Mouse (Mus musculus) neural tube, embryonic 13.5 days (tissue): Measurements from ENCODE around the gene Gpr156. TPM values are rescaled to one million over a fixed set of nuclear protein-coding genes. Genes with fewer than 3 reads are reported as not detected.

ENCODE experiments used
- ATAC-seq: fragments of 200-750 bp; cut with Nextera tagmentation; 2 replicates; pipeline ENCODE4 v1.8.0; 2017; ENCODE audit warnings: low read depth, mild to moderate bottlenecking, moderate TSS enrichment, moderate library complexity
- H3K27ac ChIP-seq: fragments of 300-500 bp; sonication (generic); replicated peaks from 2 replicates; pipeline ENCODE4 v1.5.1; 2015; ENCODE audit warnings: moderate library complexity, mild to moderate bottlenecking, inconsistent platforms
- H3K27me3 ChIP-seq: fragments of 300-500 bp; sonication (generic); 2 replicates; pipeline ENCODE4 v1.6.1; 2015; ENCODE audit warnings: mild to moderate bottlenecking, inconsistent platforms
- H3K36me3 ChIP-seq: fragments of 300-500 bp; sonication (generic); 2 replicates; pipeline ENCODE4 v1.6.1; 2015; ENCODE audit warnings: mild to moderate bottlenecking, inconsistent platforms
- H3K4me1 ChIP-seq: fragments of 300-500 bp; sonication (generic); replicated peaks from 2 replicates; pipeline ENCODE4 v1.6.1; 2015; ENCODE audit warnings: inconsistent platforms
- H3K4me2 ChIP-seq: fragments of 300-500 bp; sonication (generic); 2 replicates; pipeline ENCODE4 v1.6.1; 2015; ENCODE audit warnings: inconsistent platforms, mild to moderate bottlenecking, moderate library complexity
- H3K4me3 ChIP-seq: fragments of 300-500 bp; sonication (generic); 2 replicates; pipeline ENCODE4 v1.5.1; 2015; ENCODE audit warnings: mild to moderate bottlenecking, inconsistent platforms
- H3K9ac ChIP-seq: fragments of 300-500 bp; sonication (generic); 2 replicates; pipeline ENCODE4 v1.6.1; 2015; ENCODE audit warnings: moderate library complexity, mild to moderate bottlenecking, inconsistent platforms
- H3K9me3 ChIP-seq: fragments of 300-500 bp; sonication (generic); 2 replicates; pipeline ENCODE4 v1.6.1; 2016; ENCODE audit warnings: inconsistent platforms
- WGBS: fragments of 180-500 bp; shearing (Covaris S2); methylation state at CpG from one replicate; pipeline ENCODE4 v1.1.7; 2015; 5-methylcytosine and 5-hydroxymethylcytosine counted together
- polyA plus RNA-seq: library from polyadenylated mRNA; unstranded; fragments of >200 nt; fragmentation: Nextera tagmentation; extraction: Ambion mirVana; gene quantifications from 2 replicates; pipeline ENCODE4 v1.2.1, GENCODE M21; 2015

Gene Gpr156
- polyA plus RNA-seq, 1 experiment from 2014 or later: 6.9 TPM

DNA sequence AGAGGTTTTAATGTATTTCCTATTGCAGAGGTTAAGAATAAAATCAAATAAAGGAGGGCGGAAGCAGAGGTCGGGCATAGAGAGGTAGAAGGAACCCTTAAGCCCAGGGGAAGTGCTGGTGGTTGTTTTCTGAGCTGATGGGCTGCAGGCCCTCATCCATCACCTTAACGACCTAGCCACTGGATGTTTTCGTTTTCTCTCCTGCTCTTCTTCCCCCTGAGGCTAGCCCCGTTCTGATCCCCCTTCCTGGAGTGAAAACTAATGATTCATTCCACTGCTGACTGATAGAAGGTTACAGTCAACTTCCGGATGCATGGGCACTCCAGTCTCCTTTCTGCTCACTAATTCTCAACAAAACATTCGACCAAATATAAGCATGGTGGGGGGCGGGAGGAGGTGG lies 76.5 kb downstream of the Gpr156 start:
- Histone ChIP-seq H3K27ac (peak overlapping the region; percentile 42), H3K27me3 (no peaks in the 10 kb centered on the region), H3K9me3 (no peaks in the 10 kb centered on the region), H3K4me1 (peaks cover 51% of the 10 kb centered on the region), H3K4me2 (no peak overlapping the region), H3K36me3 (0 out of 2 replicates have a peak, but pooled peaks cover under 1% of the 10 kb centered on the region), H3K9ac (no peak overlapping the region; the same call in 1 of the 2 replicates), H3K4me3 (no peak overlapping the region)
- WGBS: 13% methylated on average over 8 of the region's 8 CpGs
- no peak for ATAC-seq

DNA sequence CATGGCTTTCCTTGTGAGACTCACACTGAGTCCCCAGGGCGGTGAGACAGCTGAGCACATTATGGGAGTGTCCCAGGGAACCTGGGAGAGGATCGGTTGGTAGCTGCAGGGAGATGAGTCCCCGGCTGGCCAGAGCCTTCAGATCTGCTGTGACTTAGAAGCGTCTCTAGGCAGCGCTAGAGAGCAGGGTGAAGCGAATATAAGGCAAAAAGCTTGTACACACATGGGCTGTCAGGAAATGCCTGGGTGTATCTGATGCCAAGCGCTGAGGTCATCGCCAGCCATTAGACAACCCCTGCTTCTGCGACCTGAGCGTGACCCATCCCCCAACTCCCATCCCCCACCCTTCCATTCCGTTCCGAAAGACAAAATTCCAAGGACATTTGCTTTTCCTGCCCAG lies 78.4 kb downstream of the Gpr156 start:
- Histone ChIP-seq H3K27ac (peak overlapping the region; percentile 39; the same call in 1 of the 2 replicates), H3K27me3 (no peaks in the 10 kb centered on the region), H3K4me1 (peaks cover 50% of the 10 kb centered on the region), H3K9ac (no peak overlapping the region), H3K4me3 (no peak overlapping the region), H3K4me2 (peak overlapping the region; percentile 23; the same call in 1 of the 2 replicates), H3K36me3 (0 out of 2 replicates have a peak, but pooled peaks cover 3% of the 10 kb centered on the region), H3K9me3 (no peaks in the 10 kb centered on the region)
- no peak for ATAC-seq
- 14% methylated on average over 12 of the region's 12 CpGs for WGBS

DNA sequence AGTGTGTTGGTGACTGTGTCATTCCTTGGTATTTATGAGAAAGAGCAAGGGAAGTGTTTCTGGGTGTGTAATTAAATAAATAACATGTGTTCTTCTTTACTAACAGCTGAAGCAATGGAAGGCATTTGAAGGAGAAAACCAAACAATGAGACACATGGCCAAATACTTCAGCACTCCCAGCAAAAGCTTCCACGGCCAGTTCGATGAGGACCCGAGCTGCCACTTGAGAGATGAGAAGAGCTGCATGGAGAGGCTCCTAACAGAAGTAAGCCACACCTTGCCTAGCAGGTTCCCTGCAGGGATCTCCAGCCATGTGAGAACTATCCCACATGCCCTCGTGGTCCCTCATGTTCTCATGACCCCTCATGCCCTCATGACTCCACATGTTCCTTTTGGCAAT lies 81.5 kb downstream of the Gpr156 start:
- no peak for ATAC-seq
- Histone ChIP-seq H3K36me3 (0 out of 2 replicates have a peak, but pooled peaks cover 3% of the 10 kb centered on the region), H3K27me3 (no peaks in the 10 kb centered on the region), H3K4me3 (no peak overlapping the region), H3K4me2 (no peak overlapping the region), H3K9ac (no peak overlapping the region), H3K27ac (no peak overlapping the region), H3K9me3 (no peaks in the 10 kb centered on the region), H3K4me1 (peaks cover 37% of the 10 kb centered on the region)
- WGBS: 83% methylated on average over 4 of the region's 4 CpGs

DNA sequence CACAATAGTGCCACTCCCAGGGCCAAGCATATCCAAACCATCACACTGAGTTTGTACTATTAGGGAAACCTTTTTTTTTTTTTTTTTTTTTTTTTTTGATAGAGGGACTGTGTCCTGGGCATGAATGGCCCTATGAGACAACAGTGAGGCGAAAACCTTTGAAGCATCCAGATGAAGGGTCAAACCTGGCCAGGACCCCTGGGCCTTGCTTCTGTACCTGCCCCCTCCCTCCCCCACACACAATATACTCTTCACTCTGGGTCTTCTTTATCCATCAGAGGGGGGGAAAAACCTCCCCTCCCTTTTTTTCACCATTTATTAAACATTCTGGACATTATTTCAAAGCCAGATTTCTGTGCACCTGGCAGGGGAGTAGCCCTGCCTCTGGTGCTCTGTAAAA lies 83.5 kb downstream of the Gpr156 start:
- H3K4me3 ChIP-seq: no peak overlapping the region
- H3K36me3 ChIP-seq: peaks cover 8% of the 10 kb centered on the region; the same call in 1 of the 2 replicates
- no peaks in the 10 kb centered on the region for H3K9me3 ChIP-seq
- H3K4me2 ChIP-seq: no peak overlapping the region
- peak; percentile 28; the same call in 1 of the 2 replicates for ATAC-seq
- H3K27ac ChIP-seq: peak overlapping the region; percentile 79
- peaks cover 18% of the 10 kb centered on the region for H3K4me1 ChIP-seq
- no peaks in the 10 kb centered on the region for H3K27me3 ChIP-seq
- 50% methylated on average over 1 of the region's 1 CpGs for WGBS
- H3K9ac ChIP-seq: no peak overlapping the region

DNA sequence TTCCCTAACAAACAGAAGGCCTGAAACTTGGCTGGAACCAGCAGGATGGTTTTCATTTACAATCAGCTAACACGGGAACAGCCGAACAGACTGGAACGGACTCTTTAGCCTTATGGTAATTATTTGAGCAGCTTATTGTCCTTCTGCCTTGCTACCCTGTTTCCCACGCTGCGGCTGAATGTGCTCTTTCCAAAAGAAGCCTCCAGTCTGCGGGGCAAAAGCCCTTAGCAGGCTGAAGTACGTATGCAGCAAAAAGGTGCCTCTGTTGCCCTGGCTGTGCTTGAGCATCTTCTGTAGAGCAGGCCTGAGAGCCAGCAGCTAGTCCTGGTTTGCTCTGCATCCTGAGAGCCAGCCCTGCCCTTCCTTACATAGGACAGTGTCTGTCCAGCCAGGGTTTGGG lies 83.9 kb downstream of the Gpr156 start:
- 20% methylated on average over 7 of the region's 7 CpGs for WGBS

DNA sequence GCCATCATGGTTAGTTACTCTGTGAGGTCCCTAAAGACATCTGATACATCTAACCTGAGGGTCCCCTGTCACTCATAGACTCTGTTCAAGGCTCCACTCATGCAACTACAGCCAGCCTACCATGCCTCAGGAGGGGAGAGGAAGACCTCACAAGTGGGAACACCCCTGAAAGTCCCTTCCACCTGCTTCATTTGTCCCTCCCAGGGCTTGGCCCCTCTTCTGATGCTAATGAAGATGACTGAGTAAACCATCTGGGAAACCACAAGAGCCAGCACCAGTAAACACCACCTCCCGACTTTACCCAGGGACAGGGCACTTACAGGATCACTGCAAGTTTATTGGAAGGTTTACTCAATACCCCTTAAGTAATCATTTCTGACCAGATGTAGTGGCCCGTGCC lies 85.5 kb downstream of the Gpr156 start:
- H3K4me1 ChIP-seq: peaks cover 14% of the 10 kb centered on the region
- no peaks in the 10 kb centered on the region for H3K27me3 ChIP-seq
- H3K4me3 ChIP-seq: no peak overlapping the region
- H3K27ac ChIP-seq: no peak overlapping the region; the same call in 1 of the 2 replicates
- no peak for ATAC-seq
- no peaks in the 10 kb centered on the region for H3K9me3 ChIP-seq
- H3K36me3 ChIP-seq: peaks cover 18% of the 10 kb centered on the region; the same call in 1 of the 2 replicates
- H3K4me2 ChIP-seq: no peak overlapping the region
- no peak overlapping the region for H3K9ac ChIP-seq
- WGBS: 28% methylated on average over 2 of the region's 2 CpGs

More for the DNA sequence above, 83.9 kb downstream of the Gpr156 start:
- Histone ChIP-seq H3K4me2 (no peak overlapping the region), H3K27ac (peak overlapping the region; percentile 79), H3K9me3 (no peaks in the 10 kb centered on the region), H3K27me3 (no peaks in the 10 kb centered on the region), H3K9ac (no peak overlapping the region), H3K4me3 (no peak overlapping the region), H3K4me1 (peaks cover 14% of the 10 kb centered on the region), H3K36me3 (peaks cover 13% of the 10 kb centered on the region; the same call in 1 of the 2 replicates)
- peak; percentile 72 for ATAC-seq

DNA sequence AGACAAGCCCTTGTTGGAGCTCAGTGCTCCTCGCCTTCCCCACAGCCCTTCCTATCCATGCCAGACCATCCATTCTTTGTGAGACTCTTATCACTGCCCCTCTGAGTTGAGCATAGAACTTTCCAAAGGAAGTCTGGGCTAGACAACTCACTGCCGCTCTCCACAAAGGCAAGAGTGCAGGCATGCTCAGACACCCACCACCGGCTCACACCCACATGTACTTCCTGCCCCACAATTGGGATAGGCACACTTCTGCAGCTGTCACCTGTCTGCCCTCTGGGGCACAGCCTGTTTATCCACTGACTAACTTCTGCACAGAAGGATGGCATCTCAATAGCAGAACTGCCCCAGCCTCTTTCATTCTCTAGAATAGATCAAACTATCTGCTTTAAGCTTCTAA lies 86.2 kb downstream of the Gpr156 start:
- WGBS: 80% methylated on average over 3 of the region's 3 CpGs

DNA sequence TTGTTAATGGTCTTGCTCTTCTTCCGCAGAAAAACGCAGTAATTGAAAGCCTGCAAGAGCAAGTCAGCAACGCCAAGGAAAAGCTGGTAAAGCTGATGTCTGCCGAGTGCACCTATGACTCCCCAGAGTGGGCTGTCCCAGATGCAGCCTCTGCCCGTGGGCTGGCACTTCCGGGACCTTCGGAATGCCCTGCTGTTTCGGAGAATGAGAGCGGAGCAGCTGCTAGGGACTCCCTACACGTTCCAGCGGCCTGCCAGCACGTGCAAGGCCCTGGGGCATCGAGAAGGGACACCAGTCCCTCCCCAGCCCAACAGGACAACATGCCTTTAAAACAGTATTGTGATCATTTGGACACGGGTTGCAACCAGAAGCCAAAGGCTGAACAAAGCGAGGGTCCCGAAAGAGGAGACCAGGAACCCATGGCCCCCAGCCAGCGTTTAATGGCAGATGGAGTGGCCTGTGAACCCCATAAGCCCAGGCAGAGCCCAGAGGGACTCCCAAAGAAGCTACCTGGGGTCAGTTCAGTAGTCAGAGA lies 88.3 kb downstream of the Gpr156 start:
- Histone ChIP-seq H3K27me3 (no peaks in the 10 kb centered on the region), H3K9me3 (no peaks in the 10 kb centered on the region), H3K4me3 (no peak overlapping the region), H3K36me3 (peaks cover 15% of the 10 kb centered on the region; the same call in 1 of the 2 replicates), H3K4me2 (no peak overlapping the region), H3K9ac (no peak overlapping the region), H3K4me1 (peaks cover 14% of the 10 kb centered on the region), H3K27ac (no peak overlapping the region)
- ATAC-seq: no peak
- 76% methylated on average over 17 of the region's 17 CpGs for WGBS

More for the DNA sequence above, 86.2 kb downstream of the Gpr156 start:
- Histone ChIP-seq H3K9me3 (no peaks in the 10 kb centered on the region), H3K27me3 (no peaks in the 10 kb centered on the region), H3K36me3 (peaks cover 18% of the 10 kb centered on the region; the same call in 1 of the 2 replicates), H3K27ac (no peak overlapping the region), H3K4me2 (no peak overlapping the region), H3K4me1 (peaks cover 14% of the 10 kb centered on the region), H3K4me3 (no peak overlapping the region), H3K9ac (no peak overlapping the region)
- no peak for ATAC-seq

DNA sequence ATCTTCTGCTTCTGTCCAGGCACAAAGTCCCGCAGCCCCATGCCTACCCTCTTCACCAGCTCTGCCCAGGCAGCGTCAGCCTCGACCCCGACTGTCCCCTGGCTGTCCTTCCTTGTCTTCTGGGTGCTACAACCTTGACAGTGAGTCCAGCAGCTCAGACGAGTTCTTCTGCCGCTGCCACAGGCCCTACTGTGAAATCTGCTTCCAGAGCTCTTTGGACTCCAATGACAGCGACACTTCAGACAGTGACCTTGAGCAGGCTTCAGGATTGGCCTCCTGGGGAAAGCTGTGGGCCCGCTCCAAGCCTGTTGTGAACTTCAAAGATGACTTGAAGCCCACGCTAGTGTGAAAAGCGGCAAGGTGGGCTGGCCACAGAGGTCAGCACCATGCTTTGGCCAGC lies 89.2 kb downstream of the Gpr156 start:
- H3K4me1 ChIP-seq: peaks cover 11% of the 10 kb centered on the region; the same call in 1 of the 2 replicates
- H3K9ac ChIP-seq: no peak overlapping the region
- no peaks in the 10 kb centered on the region for H3K27me3 ChIP-seq
- WGBS: 94% methylated on average over 10 of the region's 10 CpGs
- no peak overlapping the region for H3K27ac ChIP-seq
- no peak for ATAC-seq
- H3K4me2 ChIP-seq: no peak overlapping the region
- H3K9me3 ChIP-seq: no peaks in the 10 kb centered on the region
- H3K4me3 ChIP-seq: no peak overlapping the region
- H3K36me3 ChIP-seq: peaks cover 15% of the 10 kb centered on the region; the same call in 1 of the 2 replicates

DNA sequence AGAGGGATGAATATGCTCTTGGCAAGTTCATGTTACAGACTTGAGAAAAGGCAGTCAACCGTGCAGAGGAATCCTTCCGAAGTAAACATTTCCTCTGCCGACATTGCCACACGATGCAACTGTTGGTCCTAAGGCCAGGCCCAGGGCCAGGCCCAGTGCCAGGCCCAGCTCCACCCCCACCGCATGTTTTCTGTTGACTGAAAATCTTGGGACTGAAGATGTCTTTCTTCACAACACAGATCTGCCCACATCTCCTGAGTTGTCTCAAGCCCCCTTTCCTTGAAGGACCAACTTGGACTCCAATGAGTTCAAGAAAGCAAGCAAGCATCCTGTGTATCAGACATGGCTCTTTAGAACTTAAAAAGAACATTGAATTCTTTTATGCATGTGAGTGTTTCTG lies 92.1 kb downstream of the Gpr156 start:
- no peaks in the 10 kb centered on the region for H3K27me3 ChIP-seq
- H3K4me2 ChIP-seq: no peak overlapping the region
- H3K36me3 ChIP-seq: peaks cover 15% of the 10 kb centered on the region; the same call in 1 of the 2 replicates
- no peak overlapping the region for H3K4me3 ChIP-seq
- 0 out of 2 replicates have a peak, but pooled peaks cover 8% of the 10 kb centered on the region for H3K4me1 ChIP-seq
- WGBS: 94% methylated on average over 5 of the region's 5 CpGs
- H3K9me3 ChIP-seq: no peaks in the 10 kb centered on the region
- no peak for ATAC-seq
- H3K27ac ChIP-seq: no peak overlapping the region
- H3K9ac ChIP-seq: no peak overlapping the region

DNA sequence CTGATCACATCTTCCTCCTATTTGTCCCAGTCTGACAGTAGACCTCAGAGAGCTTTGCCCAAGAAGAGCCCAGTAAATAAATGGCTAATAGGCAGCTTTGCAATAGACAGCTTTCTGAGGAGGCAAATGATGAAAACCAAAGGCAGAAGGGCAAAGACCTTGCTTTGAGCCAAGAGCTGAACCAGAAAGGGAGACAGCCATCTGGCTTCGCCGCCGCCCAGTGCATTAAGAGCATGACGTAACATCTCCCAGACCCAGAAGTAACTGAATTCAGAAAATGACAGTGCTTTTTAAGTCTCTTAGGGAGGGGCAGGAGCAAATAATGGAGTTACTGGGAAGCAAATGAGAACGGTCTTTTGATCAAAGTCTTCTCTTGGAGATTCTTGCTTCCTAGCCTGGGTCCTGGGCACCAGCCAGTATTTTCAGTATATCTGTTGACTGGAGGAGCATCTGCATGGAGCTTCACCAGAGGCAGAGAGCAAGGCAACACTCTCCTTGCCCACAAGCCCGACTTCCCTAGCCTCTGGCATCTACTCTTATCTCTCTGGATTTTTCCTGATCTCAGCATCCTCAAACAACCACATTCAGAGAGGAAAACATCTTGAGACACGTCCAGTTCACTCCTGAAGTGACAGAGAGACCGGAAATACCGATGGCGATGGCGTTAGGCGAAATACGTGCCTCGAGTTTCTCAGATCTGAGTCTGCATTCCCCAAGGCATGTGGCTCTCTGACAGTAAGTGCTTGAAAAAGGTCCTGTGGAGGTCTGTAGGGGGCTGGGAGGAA lies 92.9 kb downstream of the Gpr156 start:
- ATAC-seq: no peak
- H3K27me3 ChIP-seq: no peaks in the 10 kb centered on the region
- 83% methylated on average over 14 of the region's 14 CpGs for WGBS

DNA sequence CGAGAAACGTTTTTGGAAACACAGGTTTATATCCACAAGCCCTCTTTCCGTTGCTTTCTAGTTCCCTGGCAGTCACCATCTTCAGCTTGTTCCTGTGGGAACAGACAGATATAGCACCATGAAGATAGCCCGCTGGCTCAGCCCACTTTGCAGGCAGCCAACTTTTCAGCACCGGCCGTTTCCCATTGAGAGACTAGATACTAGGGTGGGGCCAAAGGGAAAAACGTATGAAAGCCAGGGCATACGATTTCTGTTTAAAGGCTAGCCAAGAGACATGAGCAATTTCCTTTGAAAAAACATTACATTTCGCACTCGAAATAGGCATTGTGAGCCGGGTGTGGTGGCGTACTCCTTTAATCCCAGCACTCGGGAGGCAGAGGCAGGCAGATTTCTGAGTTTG lies 95.2 kb downstream of the Gpr156 start:
- Histone ChIP-seq H3K9ac (no peak overlapping the region), H3K4me3 (no peak overlapping the region), H3K9me3 (no peaks in the 10 kb centered on the region), H3K27me3 (no peaks in the 10 kb centered on the region), H3K27ac (no peak overlapping the region), H3K4me2 (no peak overlapping the region), H3K4me1 (0 out of 2 replicates have a peak, but pooled peaks cover 11% of the 10 kb centered on the region), H3K36me3 (no peaks in the 10 kb centered on the region)
- no peak for ATAC-seq
- 92% methylated on average over 13 of the region's 13 CpGs for WGBS

More for the DNA sequence above, 92.9 kb downstream of the Gpr156 start:
- Histone ChIP-seq H3K4me2 (no peak overlapping the region), H3K9ac (no peak overlapping the region), H3K36me3 (peaks cover 15% of the 10 kb centered on the region; the same call in 1 of the 2 replicates), H3K4me3 (no peak overlapping the region), H3K27ac (no peak overlapping the region), H3K9me3 (no peaks in the 10 kb centered on the region), H3K4me1 (0 out of 2 replicates have a peak, but pooled peaks cover 11% of the 10 kb centered on the region)
